9 mouse cellular contexts compared by ENCODE assay signal in the genomic region with DNA sequence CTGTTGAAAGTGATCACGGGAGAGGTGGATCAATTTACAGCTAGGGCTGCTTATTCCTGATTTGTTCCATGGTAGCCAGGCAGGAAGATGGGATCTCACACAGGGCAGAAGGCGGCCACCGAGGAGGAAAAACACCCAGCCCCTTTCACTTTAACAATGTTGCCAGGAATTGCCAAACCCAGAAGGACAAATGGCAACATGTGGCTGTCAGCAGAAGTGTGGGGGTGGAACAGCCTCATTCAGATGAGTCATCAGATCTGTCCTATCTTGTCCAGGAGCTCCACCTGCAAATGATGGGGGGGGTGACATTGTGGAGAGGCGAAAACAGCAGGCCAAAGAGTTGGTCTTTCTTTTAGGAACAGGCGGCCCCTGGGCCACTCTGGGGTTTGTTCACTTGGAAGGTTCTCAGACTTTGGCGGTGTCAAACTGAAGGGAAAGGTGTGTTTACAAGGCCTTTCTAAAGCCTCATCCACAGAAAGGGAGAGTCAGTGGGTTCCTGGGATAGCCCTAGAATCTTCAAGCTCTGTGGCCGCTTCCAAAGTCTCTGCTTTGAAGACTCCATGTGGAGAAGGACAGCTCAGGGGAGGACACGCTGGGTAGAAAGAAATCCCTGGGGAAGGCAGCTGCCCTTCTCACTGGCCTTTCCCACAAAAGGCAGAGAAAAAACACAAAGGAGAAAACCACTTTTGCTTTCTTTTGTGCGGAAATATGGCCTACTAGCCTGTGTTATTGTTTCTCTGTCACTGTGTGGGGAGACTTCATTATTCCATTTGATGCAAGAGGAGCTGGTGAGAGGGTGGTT.
DNase-seq lines count a peak whose midpoint lies in the region; ATAC-seq and TF ChIP-seq lines count a peak whose summit lies in the region.
"Had no signal": no experiment of that assay in that cellular context is flagged by ENCODE, and none has a peak within 500 bp of the region (broad histone marks: within the 10 kb centered on the region; RNA-seq: fewer than 3 reads in every experiment).

No protein-coding gene starts in this region.

- H3K9me3 ChIP-seq in kidney, embryonic 14.5 days (ENCODE audit: control insufficient read depth, low read length), result no peaks in the 10 kb centered on the region
- H3K9me3 ChIP-seq in ES-E14 (ENCODE audit: control insufficient read depth, insufficient read depth, low read depth, low read length), result no peaks in the 10 kb centered on the region

- H3K9ac ChIP-seq in kidney, embryonic 14.5 days (ENCODE audit: low read depth, low read length), result no peak overlapping the region
- no peak overlapping the region for H3K9ac ChIP-seq in ES-E14 (ENCODE audit: insufficient read depth, low read depth, low read length, poor library complexity, severe bottlenecking)
- H3K9ac ChIP-seq: liver, embryonic 14.5 days had no signal

- 0 out of 2 replicates have a peak, but pooled peaks cover 4% of the 10 kb centered on the region for H3K4me1 ChIP-seq in kidney, embryonic 14.5 days (ENCODE audit: control insufficient read depth, insufficient read depth, low read length)
- no peaks in the 10 kb centered on the region for H3K4me1 ChIP-seq in ES-E14 (ENCODE audit: control insufficient read depth in 2 of 2, insufficient read depth in 2 of 2, low read length in 2 of 2, poor library complexity in 1 of 2)

- no peak overlapping the region for H3K4me3 ChIP-seq in kidney, embryonic 14.5 days (ENCODE audit: low read length)
- no peak overlapping the region for H3K4me3 ChIP-seq in ES-E14 (ENCODE audit: insufficient read depth in 1 of 2, low read depth in 1 of 2, low read length in 2 of 2, poor library complexity in 1 of 2, severe bottlenecking in 1 of 2)

- 0 out of 2 replicates have a peak, but pooled peaks have one; percentile 32 for ATAC-seq in kidney, embryonic 14.5 days (ENCODE audit: low FRiP score, low TSS enrichment)
- ATAC-seq: inflammation-experienced regulatory T-cells, adult 6 months had no signal

- 54% methylated on average over 9 of the region's 9 CpGs for WGBS in kidney, embryonic 14.5 days

- no peak overlapping the region for H3K4me2 ChIP-seq in kidney, embryonic 14.5 days (replicated peaks; ENCODE audit: low read depth, low read length)

- no peak for DNase-seq in kidney, postnatal 14 days
- DNase-seq in ES-E14 (ENCODE audit: low read depth, low spot score) (no peak), adipocyte (ENCODE audit: low spot score) (peak; percentile 81)
- peak; percentile 77 for DNase-seq in gonadal fat pad, adult 2 months (ENCODE audit: low read depth)
- DNase-seq in retina, postnatal 1 day, result no peak
- no peak for DNase-seq in right cerebral cortex, adult 2 months (ENCODE audit: low spot score in 2 of 2)

- H3K27me3 ChIP-seq in kidney, embryonic 14.5 days (ENCODE audit: control insufficient read depth, insufficient read depth, low read length), result no peaks in the 10 kb centered on the region

- no peaks in the 10 kb centered on the region for H3K36me3 ChIP-seq in kidney, embryonic 14.5 days (ENCODE audit: control insufficient read depth, insufficient read depth, low read length)
- H3K36me3 ChIP-seq in ES-E14 (ENCODE audit: control insufficient read depth, insufficient read depth, low read length, poor library complexity, severe bottlenecking), result no peaks in the 10 kb centered on the region

- in situ Hi-C loops in ES-E14 (cut with MboI; ENCODE audit: low sequenced_read_pairs in 2 of 2, unreplicated experiment in 2 of 2), result no loop called here

- no peak overlapping the region for H3K27ac ChIP-seq in kidney, embryonic 14.5 days (ENCODE audit: low read depth, low read length)
- no peak overlapping the region for H3K27ac ChIP-seq in ES-E14 (ENCODE audit: insufficient read depth, low read depth, low read length, poor library complexity, severe bottlenecking)
- H3K27ac ChIP-seq: liver, embryonic 14.5 days had no signal

TF ChIP-seq in ES-E14, 5 proteins besides CTCF, POLR2A, EP300 and RAD21:
- TF ChIP-seq HCFC1 (IDR thresholded peaks at IDR 0.05; ENCODE audit: borderline replicate concordance, insufficient read depth, low read length) (no peak), CHD2 (IDR thresholded peaks at IDR 0.05; ENCODE audit: low read depth, low read length) (no peak), MAFK (IDR thresholded peaks at IDR 0.05; ENCODE audit: insufficient read depth, low read depth, low read length) (0 out of 2 replicates have a peak, but pooled peaks have one; percentile 23)
TF ChIP-seq in ES-E14: peak in this region for 1.

Comparison
In these comparisons a context has a peak if more than half of its experiments do, and no peak if none do; other contexts are left out.
1. DNase-seq: peak in adipocyte (single experiment) and gonadal fat pad, adult 2 months (single experiment); none in kidney, postnatal 14 days (single experiment), ES-E14 (single experiment), retina, postnatal 1 day (single experiment) and right cerebral cortex, adult 2 months (0 of 2).